Mouse (Mus musculus): Measurements from ENCODE around the gene Clcn7. TPM values are rescaled to one million over a fixed set of nuclear protein-coding genes. Genes with fewer than 3 reads are reported as not detected.

The Clcn7 gene
- polyA plus RNA-seq, 1 experiment = 22.9 TPM

DNA sequence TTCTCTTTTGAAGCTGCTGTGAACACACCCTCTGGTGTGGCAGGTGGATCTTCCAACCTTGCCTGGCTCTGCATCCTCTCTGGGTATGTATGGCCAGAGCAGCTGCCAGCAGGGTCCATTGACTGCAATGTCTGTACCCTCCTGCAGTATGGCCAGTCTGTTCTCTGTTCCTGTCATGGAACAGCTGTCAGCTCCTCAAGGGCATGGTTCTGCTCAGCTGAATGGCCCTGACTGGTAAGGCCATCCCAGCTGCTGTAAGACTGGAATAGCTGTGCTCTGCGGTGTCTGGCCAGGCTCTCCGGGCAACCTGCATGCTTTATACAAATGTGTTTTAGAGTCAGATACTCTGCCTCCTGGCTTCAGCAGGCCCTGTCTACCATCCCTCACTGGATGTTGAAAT, 36.5 kb downstream of the Clcn7 start:
- Histone ChIP-seq H3K27me3 (ENCODE audit: control insufficient read depth, insufficient read depth, insufficient read length) (peaks cover 27% of the 10 kb centered on the region), H3K4me2 (ENCODE audit: low read depth) (no peak overlapping the region)
- TF ChIP-seq MAX (IDR thresholded peaks at IDR 0.05; ENCODE audit: low read depth) (no peak), TCF12 (IDR thresholded peaks at IDR 0.05; ENCODE audit: insufficient read depth, poor library complexity, severe bottlenecking) (no peak), POLR2A (IDR thresholded peaks at IDR 0.05; ENCODE audit: insufficient read length, low read depth) (no peak), CEBPB (IDR thresholded peaks at IDR 0.05; ENCODE audit: insufficient read depth, poor library complexity, severe bottlenecking) (no peak)

DNA sequence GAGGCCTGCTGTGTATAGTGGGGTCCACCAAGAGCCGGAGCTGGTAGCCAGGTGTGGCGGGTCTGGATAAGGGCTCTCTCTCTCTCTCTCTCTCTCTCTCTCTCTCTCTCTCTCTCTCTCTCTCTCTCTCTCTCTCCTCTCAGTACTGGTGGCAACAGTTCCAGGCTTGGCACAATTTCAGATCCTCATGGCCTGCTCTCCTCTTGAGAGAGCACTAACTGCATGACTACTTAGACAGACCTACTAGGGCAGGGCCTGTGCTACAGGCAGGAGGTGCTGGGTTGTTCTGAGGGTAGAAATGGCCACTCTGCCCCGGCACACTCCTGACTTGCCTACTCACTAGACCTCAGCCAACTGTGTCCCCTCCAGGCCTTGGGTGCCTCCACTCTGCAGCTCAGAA, 39.4 kb downstream of the Clcn7 start:
- no peak overlapping the region for H3K4me2 ChIP-seq (ENCODE audit: low read depth)
- no peak for TF ChIP-seq USF1 (IDR thresholded peaks at IDR 0.05; ENCODE audit: low read depth)
- no peak overlapping the region for H3ac ChIP-seq (ENCODE audit: control insufficient read depth, insufficient read length)
- H3K27me3 ChIP-seq (ENCODE audit: control insufficient read depth, insufficient read depth, insufficient read length) = peaks cover 49% of the 10 kb centered on the region
- no peaks in the 10 kb centered on the region for H3K36me3 ChIP-seq (ENCODE audit: control insufficient read depth, insufficient read depth)
- H3K79me2 ChIP-seq (ENCODE audit: control insufficient read depth, insufficient read depth) = no peaks in the 10 kb centered on the region
- H3K4me3 ChIP-seq = no peak overlapping the region

More for the DNA sequence above, 36.5 kb downstream of the Clcn7 start:
- Histone ChIP-seq H3K36me3 (ENCODE audit: control insufficient read depth, insufficient read depth) (no peaks in the 10 kb centered on the region), H3ac (ENCODE audit: control insufficient read depth, insufficient read length) (no peak overlapping the region), H3K79me2 (ENCODE audit: control insufficient read depth, insufficient read depth) (no peaks in the 10 kb centered on the region), H3K4me3 (no peak overlapping the region)

DNA sequence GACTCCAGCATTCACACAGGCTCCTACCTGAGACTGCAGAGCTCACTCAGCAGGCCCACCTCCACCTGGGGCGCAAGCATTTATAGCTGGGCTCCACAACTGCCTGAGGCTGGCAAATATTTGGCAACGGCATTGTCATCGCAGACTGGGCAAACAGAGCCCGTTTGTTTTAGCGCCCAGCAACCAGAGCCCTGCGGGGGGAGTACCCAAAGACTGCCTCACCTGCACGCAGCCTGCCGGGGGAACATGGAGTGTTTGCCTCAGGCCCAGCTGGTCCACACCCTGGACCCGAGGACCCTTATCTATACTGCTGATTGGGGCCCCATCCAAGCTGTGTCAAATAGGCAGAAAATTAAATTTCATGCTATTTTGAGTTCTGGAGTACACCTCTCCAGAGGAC, 42.2 kb downstream of the Clcn7 start, which contains the start of gene Gm38655:
Gene Gm38655 (minus strand): TSS at position 61 of the 400 bp plus-strand sequence.
- H3K4me2 ChIP-seq (ENCODE audit: low read depth) = no peak within 1 kb of the TSS
- H3K36me3 ChIP-seq (ENCODE audit: control insufficient read depth, insufficient read depth) = no peaks in the 10 kb centered on the region
- H3K79me2 ChIP-seq (ENCODE audit: control insufficient read depth, insufficient read depth) = no peaks in the 10 kb centered on the region
- no peak for TF ChIP-seq POLR2A (IDR thresholded peaks at IDR 0.05; ENCODE audit: insufficient read length, low read depth)
- no peak for TF ChIP-seq CEBPB (IDR thresholded peaks at IDR 0.05; ENCODE audit: insufficient read depth, poor library complexity, severe bottlenecking)
- TF ChIP-seq SRF (IDR thresholded peaks at IDR 0.05; ENCODE audit: control insufficient read depth, insufficient read length, low read depth) = no peak
- TF ChIP-seq MYOD1 (IDR thresholded peaks at IDR 0.05; ENCODE audit: control insufficient read depth in 1 of 3, insufficient read length in 2 of 3, low read depth in 2 of 3) = no peak
- TF ChIP-seq E2F4 (IDR thresholded peaks at IDR 0.05; ENCODE audit: insufficient read depth) = no peak
- no peak for TF ChIP-seq MYOG (IDR thresholded peaks at IDR 0.05; ENCODE audit: control insufficient read depth in 1 of 3, insufficient read depth in 1 of 3, insufficient read length in 2 of 3, low read depth in 2 of 3)
- no peak for TF ChIP-seq POLR2AphosphoS2 (IDR thresholded peaks at IDR 0.05; ENCODE audit: insufficient read length, low read depth)
- no peak for TF ChIP-seq TCF3 (IDR thresholded peaks at IDR 0.05; ENCODE audit: insufficient read length, low read depth)
- TF ChIP-seq USF1 (IDR thresholded peaks at IDR 0.05; ENCODE audit: low read depth) = no peak
- no peak for TF ChIP-seq MAX (IDR thresholded peaks at IDR 0.05; ENCODE audit: low read depth)
- no peak for TF ChIP-seq TCF12 (IDR thresholded peaks at IDR 0.05; ENCODE audit: insufficient read depth, poor library complexity, severe bottlenecking)
- no peak for TF ChIP-seq REST (IDR thresholded peaks at IDR 0.05; ENCODE audit: insufficient read depth, insufficient read length)
- no peak within 1 kb of the TSS for H3ac ChIP-seq (ENCODE audit: control insufficient read depth, insufficient read length)
- peaks cover 51% of the 10 kb centered on the region for H3K27me3 ChIP-seq (ENCODE audit: control insufficient read depth, insufficient read depth, insufficient read length)
- no peak within 1 kb of the TSS for H3K4me3 ChIP-seq

DNA sequence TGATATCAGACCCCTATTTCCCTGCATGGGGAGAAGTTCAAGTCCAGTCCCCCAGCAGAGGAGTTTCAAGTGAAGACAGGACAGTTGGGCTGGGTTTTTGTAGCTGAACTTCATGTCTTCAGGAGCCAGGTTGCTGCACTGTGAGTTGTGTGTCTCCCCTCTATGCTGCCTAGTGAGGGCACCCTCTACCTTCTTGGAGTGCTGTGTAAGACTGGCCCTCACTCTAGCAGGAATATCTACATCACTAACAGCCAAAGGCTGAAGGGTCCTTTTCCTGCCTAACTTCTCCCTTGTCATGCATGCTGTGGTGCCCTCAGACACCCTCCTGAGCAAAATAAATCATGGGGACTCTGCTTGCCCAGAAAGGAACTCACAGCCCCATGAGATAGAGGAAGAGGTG, 50.0 kb downstream of the Clcn7 start:
- no peaks in the 10 kb centered on the region for H3K36me3 ChIP-seq (ENCODE audit: control insufficient read depth, insufficient read depth)
- TF ChIP-seq POLR2A (IDR thresholded peaks at IDR 0.05; ENCODE audit: insufficient read length, low read depth) (peak; percentile 34), TCF3 (IDR thresholded peaks at IDR 0.05; ENCODE audit: insufficient read length, low read depth) (no peak)
- H3K4me3 ChIP-seq = peak overlapping the region; percentile 92
- H3K79me2 ChIP-seq (ENCODE audit: control insufficient read depth, insufficient read depth) = peaks cover 12% of the 10 kb centered on the region
- H3K4me2 ChIP-seq (ENCODE audit: low read depth) = peak overlapping the region; percentile 90
- no peak overlapping the region for H3ac ChIP-seq (ENCODE audit: control insufficient read depth, insufficient read length)
- peaks cover 4% of the 10 kb centered on the region for H3K27me3 ChIP-seq (ENCODE audit: control insufficient read depth, insufficient read depth, insufficient read length)

DNA sequence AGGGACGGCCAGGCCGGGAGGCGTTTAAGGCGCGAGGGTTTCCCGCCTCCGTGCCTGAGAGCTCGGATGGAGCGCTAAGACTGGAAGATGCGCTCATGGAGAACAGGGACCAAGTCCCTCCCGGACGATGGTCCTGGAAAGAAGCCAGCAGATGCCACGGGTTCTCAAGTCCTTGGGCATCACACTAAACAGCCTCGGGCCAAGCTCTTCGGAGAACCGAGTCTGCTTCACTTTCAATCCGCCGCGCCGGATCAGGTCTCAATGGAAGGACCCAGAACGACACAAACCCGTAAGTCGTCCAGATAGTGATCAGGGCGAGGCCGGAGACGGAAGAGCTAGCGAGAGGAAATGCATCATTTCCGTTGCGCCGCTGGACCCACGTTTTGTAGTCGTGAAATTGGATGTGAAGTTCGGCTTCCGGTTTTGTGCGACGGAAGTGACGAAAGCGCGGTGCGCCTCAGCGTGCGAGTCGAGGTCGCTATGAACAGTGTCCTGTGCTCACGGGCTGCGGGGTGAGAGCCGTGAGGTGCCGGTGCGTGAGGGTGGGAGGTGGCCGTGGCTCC, 51.0 kb downstream of the Clcn7 start, which contains the start of gene BC003965:
Gene BC003965 (plus strand): TSS at position 426 of the 563 bp plus-strand sequence.
- TF ChIP-seq POLR2AphosphoS2 (IDR thresholded peaks at IDR 0.05; ENCODE audit: insufficient read length, low read depth) = peak; percentile 97
- no peak for TF ChIP-seq E2F4 (IDR thresholded peaks at IDR 0.05; ENCODE audit: insufficient read depth)
- no peak for TF ChIP-seq USF1 (IDR thresholded peaks at IDR 0.05; ENCODE audit: low read depth)
- peak; percentile 14 for TF ChIP-seq REST (IDR thresholded peaks at IDR 0.05; ENCODE audit: insufficient read depth, insufficient read length)
- TF ChIP-seq MYOD1 (IDR thresholded peaks at IDR 0.05; ENCODE audit: control insufficient read depth in 1 of 3, insufficient read length in 2 of 3, low read depth in 2 of 3) = peak in 1 of 3 experiments; percentile 21
- TF ChIP-seq POLR2A (IDR thresholded peaks at IDR 0.05; ENCODE audit: insufficient read length, low read depth) = peak; percentile 91
- peak; percentile 94 for TF ChIP-seq SRF (IDR thresholded peaks at IDR 0.05; ENCODE audit: control insufficient read depth, insufficient read length, low read depth)
- TF ChIP-seq TCF3 (IDR thresholded peaks at IDR 0.05; ENCODE audit: insufficient read length, low read depth) = no peak
- TF ChIP-seq CEBPB (IDR thresholded peaks at IDR 0.05; ENCODE audit: insufficient read depth, poor library complexity, severe bottlenecking) = no peak
- no peak for TF ChIP-seq TCF12 (IDR thresholded peaks at IDR 0.05; ENCODE audit: insufficient read depth, poor library complexity, severe bottlenecking)
- peak in 1 of 3 experiments; percentile 19 for TF ChIP-seq MYOG (IDR thresholded peaks at IDR 0.05; ENCODE audit: control insufficient read depth in 1 of 3, insufficient read depth in 1 of 3, insufficient read length in 2 of 3, low read depth in 2 of 3)
- TF ChIP-seq MAX (IDR thresholded peaks at IDR 0.05; ENCODE audit: low read depth) = peak; percentile 96
- Histone ChIP-seq H3ac (ENCODE audit: control insufficient read depth, insufficient read length) (peak within 1 kb of the TSS; percentile 80), H3K4me2 (ENCODE audit: low read depth) (peak within 1 kb of the TSS; percentile 98), H3K27me3 (ENCODE audit: control insufficient read depth, insufficient read depth, insufficient read length) (peaks cover 4% of the 10 kb centered on the region), H3K79me2 (ENCODE audit: control insufficient read depth, insufficient read depth) (peaks cover 18% of the 10 kb centered on the region), H3K4me3 (peak within 1 kb of the TSS; percentile 92), H3K36me3 (ENCODE audit: control insufficient read depth, insufficient read depth) (no peaks in the 10 kb centered on the region)
